Mouse (Mus musculus) heart, postnatal 4 days (tissue): Measurements from ENCODE around the gene Synj2. TPM values are rescaled to one million over a fixed set of nuclear protein-coding genes. Genes with fewer than 3 reads are reported as not detected.

Source experiments
- DNase-seq: peaks from one replicate; pipeline ENCODE4 v3.0.0; 2021
- total RNA-seq, 2 experiments: library from RNA; stranded (reverse); gene quantifications; 2 replicates each; pipeline ENCODE4 v1.2.3; 2021

Synj2 gene
- total RNA-seq, 2 experiments from 2014 or later, result 26.5 to 28.6 TPM

- DNase-seq, result peak; percentile 39
Observed at GRCm38 (mm10) chr17:5976221-5977055, 35.4 kb downstream of the Synj2 start.

GRCm38 (mm10) chr17:5977056-5977920 is 36.2 kb downstream of the Synj2 start:
- peak; percentile 61 for DNase-seq

DNA sequence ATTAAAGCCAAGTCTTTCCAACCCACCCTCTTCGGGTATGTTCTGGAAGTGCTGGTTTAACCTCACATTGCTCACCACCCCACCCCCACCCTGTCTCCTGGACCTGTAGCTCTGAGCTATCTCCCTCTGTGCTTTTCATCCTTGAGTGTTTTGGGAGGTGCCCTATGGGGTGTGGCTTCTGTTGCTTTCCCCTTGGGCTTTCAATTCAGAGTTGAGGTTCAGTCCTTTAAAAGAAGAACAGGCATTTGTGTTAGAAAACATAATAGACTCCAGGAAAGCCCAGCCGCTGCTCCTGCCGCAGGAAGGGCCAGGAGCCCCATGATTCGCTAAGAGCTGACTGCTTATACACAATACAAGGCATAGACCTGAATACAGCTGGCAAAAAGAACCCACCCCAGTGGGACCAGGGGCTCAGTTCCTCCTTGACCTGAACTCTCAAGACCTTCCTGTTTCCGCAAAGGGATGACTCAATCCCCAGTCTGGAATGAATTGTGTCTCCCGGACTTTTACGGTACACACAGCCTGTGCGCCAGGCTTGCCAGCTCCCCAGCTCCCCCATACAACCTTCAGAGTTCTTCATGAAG is 36.9 kb downstream of the Synj2 start:
- peak; percentile 33 for DNase-seq

- peak; percentile 37 for DNase-seq
Observed at GRCm38 (mm10) chr17:5978505-5979077, 37.5 kb downstream of the Synj2 start.

- peak; percentile 31 for DNase-seq
Observed at GRCm38 (mm10) chr17:5980860-5981259, 39.8 kb downstream of the Synj2 start.

- DNase-seq, result no peak
Observed at GRCm38 (mm10) chr17:5983150-5983549, 42.1 kb downstream of the Synj2 start.

- DNase-seq, result no peak
Observed at GRCm38 (mm10) chr17:5983901-5984300, 42.8 kb downstream of the Synj2 start.

- no peak for DNase-seq
Observed at GRCm38 (mm10) chr17:5984700-5985231, 43.7 kb downstream of the Synj2 start.

- no peak for DNase-seq
Observed at GRCm38 (mm10) chr17:5985271-5985670, 44.2 kb downstream of the Synj2 start.

- no peak for DNase-seq
Observed at GRCm38 (mm10) chr17:5987271-5988056, 46.4 kb downstream of the Synj2 start.

- no peak for DNase-seq
Observed at GRCm38 (mm10) chr17:5988102-5988501, 47.0 kb downstream of the Synj2 start.

GRCm38 (mm10) chr17:5992866-5993580 is 51.9 kb downstream of the Synj2 start:
- no peak for DNase-seq

- DNase-seq, result no peak
Observed at GRCm38 (mm10) chr17:5993581-5994260, 52.6 kb downstream of the Synj2 start.

DNA sequence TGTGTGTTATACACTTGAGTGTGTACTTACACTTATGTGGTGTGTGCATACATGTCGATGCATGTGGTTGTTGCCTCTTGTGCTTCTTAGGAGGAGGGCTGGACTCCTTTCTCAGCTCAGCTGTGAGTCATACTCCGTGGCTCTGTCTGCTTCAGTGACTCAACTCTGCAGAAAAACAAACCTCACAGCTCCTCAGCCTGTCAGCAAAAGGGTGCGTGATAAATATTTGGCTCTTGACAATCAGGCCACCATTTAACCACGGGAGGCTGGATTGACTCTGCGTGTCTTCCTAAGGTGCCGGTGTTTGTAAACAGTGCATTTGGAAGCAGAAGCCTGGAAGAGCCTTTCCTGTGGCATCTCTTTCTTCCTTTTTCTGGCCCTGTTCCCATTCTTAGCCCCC is 53.5 kb downstream of the Synj2 start:
- DNase-seq, result no peak

- DNase-seq, result no peak
Observed at GRCm38 (mm10) chr17:5996589-5996988, 55.5 kb downstream of the Synj2 start.

DNA sequence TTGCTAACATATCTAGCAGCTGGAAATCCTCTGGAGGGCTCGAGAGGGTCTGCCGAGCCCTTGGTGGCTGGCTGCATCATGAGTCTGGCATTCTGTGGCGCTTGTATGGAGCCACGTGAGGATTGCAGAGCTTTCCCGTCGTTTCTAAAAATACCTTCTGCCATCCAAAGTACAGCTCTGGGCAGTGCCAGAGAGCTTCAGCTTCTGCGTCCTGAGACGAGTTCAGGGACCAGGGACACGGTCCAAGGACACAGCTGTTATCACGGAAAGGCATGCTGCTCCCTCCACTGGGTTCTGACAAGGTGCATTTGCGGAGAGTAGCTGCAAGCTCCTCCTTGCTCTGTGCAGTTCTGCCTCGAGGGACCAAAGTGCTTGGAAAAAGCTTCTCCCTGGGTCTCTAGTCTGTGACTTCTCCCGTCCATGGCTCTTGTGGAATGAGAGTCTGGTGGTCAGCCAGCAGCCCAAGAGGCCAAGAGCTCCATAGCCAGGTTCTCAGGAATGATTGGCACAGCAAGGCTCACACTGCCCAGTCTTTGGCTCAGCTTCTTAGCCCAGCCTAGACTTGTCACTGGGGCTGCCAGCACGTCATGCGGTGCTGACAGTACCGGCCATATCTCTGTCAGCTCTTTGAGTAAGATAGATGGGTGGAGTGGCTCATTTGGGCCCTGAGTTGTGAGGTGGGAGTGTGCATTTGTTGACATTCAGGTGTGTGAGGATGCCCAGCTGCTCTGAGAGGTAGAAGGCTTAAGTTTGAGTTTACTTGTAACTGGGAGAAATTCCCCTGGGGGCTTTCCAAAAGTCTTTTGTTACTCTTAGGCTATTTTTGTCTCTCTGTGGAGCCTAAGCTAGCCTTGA is 56.5 kb downstream of the Synj2 start:
- DNase-seq, result peak; percentile 76

GRCm38 (mm10) chr17:5998235-5998500 is 57.1 kb downstream of the Synj2 start:
- DNase-seq, result no peak

DNA sequence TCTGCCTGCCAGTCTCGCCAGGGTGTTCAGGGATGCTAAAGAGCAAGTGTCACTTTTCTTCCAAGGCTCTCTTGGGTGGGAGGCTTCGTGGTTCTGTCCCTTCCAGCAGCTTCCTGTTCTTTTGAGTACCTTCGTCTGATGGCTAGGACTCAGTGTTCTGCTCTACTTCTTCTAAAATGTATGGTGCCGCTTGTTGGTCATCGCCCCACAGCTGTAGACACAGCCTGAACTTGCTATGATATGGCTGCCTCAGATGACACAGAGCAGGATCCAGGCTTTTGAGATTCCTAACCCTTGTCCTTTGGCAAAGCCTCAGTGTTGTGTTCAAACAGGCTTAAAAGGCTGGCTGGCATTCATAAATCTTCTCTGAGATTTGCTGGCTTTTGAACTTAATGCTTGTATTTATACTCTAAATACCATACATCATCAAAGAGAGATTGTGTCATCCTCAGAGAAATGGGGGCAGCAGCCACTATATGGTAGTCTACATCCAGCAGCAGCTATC is 58.0 kb downstream of the Synj2 start:
- DNase-seq, result no peak

DNA sequence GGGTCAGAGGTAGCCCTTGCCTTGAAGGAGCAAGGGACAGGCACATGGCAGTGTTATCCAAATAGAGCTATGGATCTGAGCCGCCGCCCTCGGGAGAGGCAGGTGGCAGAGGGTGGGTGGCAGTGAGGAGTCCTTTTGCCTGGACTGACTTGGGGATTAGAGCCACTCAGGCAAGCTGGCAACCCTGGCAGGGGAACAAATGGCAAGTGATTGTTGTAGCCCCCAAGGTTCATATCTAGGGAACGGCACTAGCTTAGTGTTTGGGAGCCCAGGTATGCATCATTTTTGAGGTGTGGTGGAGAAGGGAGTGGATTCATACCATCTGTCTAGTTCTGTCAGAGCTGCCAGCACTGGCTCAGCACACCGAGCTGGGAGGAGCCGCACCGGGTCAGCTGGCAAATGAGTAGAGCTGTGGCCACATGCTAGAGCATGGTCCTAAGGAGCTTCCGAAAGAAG is 59.8 kb downstream of the Synj2 start:
- DNase-seq, result no peak
